Mouse (Mus musculus) CH12.LX (cell line): ENCODE results near the gene Primpol. TPM values are rescaled to one million over a fixed set of nuclear protein-coding genes. Genes with fewer than 3 reads are reported as not detected.
A peak's percentile ranks its signal among the peaks of the same experiment; 100 is the strongest.

ENCODE experiments used
- DNase-seq: peaks from one replicate; pipeline ENCODE4 v3.0.0-alpha.2; 2013; ENCODE audit errors: extremely low read depth
- H3K27ac ChIP-seq: 2 replicates; pipeline ENCODE4 v1.5.1; 2012; ENCODE audit warnings: low read depth, mild to moderate bottlenecking, control low read depth, moderate library complexity; ENCODE audit not compliant: insufficient read depth
- H3K27me3 ChIP-seq: replicated peaks from 2 replicates; pipeline ENCODE3; 2012; ENCODE audit warnings: inconsistent platforms
- H3K36me3 ChIP-seq, 2 experiments: replicated peaks in 1 of 2; 2 replicates each; pipeline versions ENCODE3 to v1.6.1; 2012; ENCODE audit warnings: inconsistent platforms in 1 of 2, low read length in 1 of 2, mild to moderate bottlenecking in 1 of 2, mixed read lengths in 1 of 2, moderate library complexity in 1 of 2; ENCODE audit not compliant: control insufficient read depth in 1 of 2, insufficient read depth in 1 of 2
- H3K4me1 ChIP-seq, 2 experiments: 2 replicates each; pipeline ENCODE4 v1.6.1; 2012; ENCODE audit warnings: inconsistent platforms in 1 of 2, moderate library complexity in 1 of 2; ENCODE audit not compliant: insufficient read depth in 2 of 2, control insufficient read depth in 1 of 2
- H3K4me2 ChIP-seq: 2 replicates; pipeline ENCODE4 v1.6.1; 2012; ENCODE audit warnings: low read depth, mild to moderate bottlenecking, control low read depth; ENCODE audit not compliant: poor library complexity, insufficient read depth, severe bottlenecking
- H3K4me3 ChIP-seq, 3 experiments: fragments of 150-350 bp in 1 of 3; sonication (generic) in 1 of 3; replicated peaks in 1 of 3; 2 replicates each; pipeline versions ENCODE3 to v1.5.1; 2011 to 2012; ENCODE audit warnings: low read depth in 2 of 3, low read length in 2 of 3, mild to moderate bottlenecking in 2 of 3, moderate library complexity in 2 of 3, control low read depth in 1 of 3, improper control_type of control experiment in 1 of 3, inconsistent platforms in 1 of 3, mixed read lengths in 1 of 3; ENCODE audit not compliant: poor library complexity in 1 of 3
- H3K79me2 ChIP-seq: replicated peaks from 2 replicates; pipeline ENCODE4 v1.6.1; 2012; ENCODE audit warnings: mild to moderate bottlenecking, moderate library complexity; ENCODE audit not compliant: control insufficient read depth, poor library complexity, insufficient read depth, severe bottlenecking; ENCODE audit errors: extremely low read depth
- H3K9ac ChIP-seq: 2 replicates; pipeline ENCODE4 v1.6.1; 2012; ENCODE audit warnings: low read depth, mild to moderate bottlenecking, control low read depth, moderate library complexity; ENCODE audit not compliant: insufficient read depth
- H3K9me3 ChIP-seq: replicated peaks from 2 replicates; pipeline ENCODE3; 2012; ENCODE audit warnings: low read length, inconsistent platforms, mixed read lengths
- CTCF ChIP-seq, 2 experiments: IDR thresholded peaks in 1 of 2; conservative IDR thresholded peaks in 1 of 2; 2 replicates each; pipeline ENCODE4 v1.5.1; 2011 to 2012; ENCODE audit warnings: low read depth in 2 of 2, low read length in 2 of 2, improper control_type of control experiment in 1 of 2, inconsistent platforms in 1 of 2, mild to moderate bottlenecking in 1 of 2, moderate library complexity in 1 of 2
- ELF1 ChIP-seq: IDR thresholded peaks from 2 replicates; pipeline ENCODE4 v1.6.1; 2014; ENCODE audit warnings: low read depth, mild to moderate bottlenecking, inconsistent platforms, low read length, improper control_type of control experiment
- EP300 ChIP-seq: IDR thresholded peaks from 2 replicates; pipeline ENCODE4 v1.6.1; 2011; ENCODE audit warnings: low read length, improper control_type of control experiment
- ETS1 ChIP-seq: conservative IDR thresholded peaks from 2 replicates; pipeline ENCODE4 v1.6.1; 2012; ENCODE audit warnings: low read depth, mild to moderate bottlenecking, inconsistent platforms, low read length, improper control_type of control experiment, moderate library complexity
- IRF4 ChIP-seq: IDR thresholded peaks from 2 replicates; pipeline ENCODE4 v1.6.1; 2014; ENCODE audit warnings: low read depth, mild to moderate bottlenecking, inconsistent platforms, low read length, improper control_type of control experiment
- JUN ChIP-seq: IDR thresholded peaks from 2 replicates; pipeline ENCODE4 v1.6.1; 2011; ENCODE audit warnings: low read depth, mild to moderate bottlenecking, low read length, improper control_type of control experiment, moderate library complexity; ENCODE audit not compliant: insufficient read depth
- KAT2A ChIP-seq: IDR thresholded peaks from 2 replicates; pipeline ENCODE4 v1.6.1; 2012; ENCODE audit warnings: low read length, improper control_type of control experiment, inconsistent platforms; ENCODE audit not compliant: insufficient replicate concordance
- MAZ ChIP-seq: IDR thresholded peaks from 2 replicates; pipeline ENCODE4 v1.6.1; 2012; ENCODE audit warnings: low read depth, mild to moderate bottlenecking, inconsistent platforms, low read length, improper control_type of control experiment, moderate library complexity
- MXI1 ChIP-seq: IDR thresholded peaks from 2 replicates; pipeline ENCODE4 v1.6.1; 2011; ENCODE audit warnings: mild to moderate bottlenecking, low read depth, low read length, improper control_type of control experiment
- PAX5 ChIP-seq: IDR thresholded peaks from 2 replicates; pipeline ENCODE4 v1.6.1; 2012; ENCODE audit warnings: low read length, inconsistent platforms, mixed read lengths
- RAD21 ChIP-seq: IDR thresholded peaks from 2 replicates; pipeline ENCODE4 v1.6.1; 2011; ENCODE audit warnings: low read depth, mild to moderate bottlenecking, low read length, improper control_type of control experiment, moderate library complexity
- RCOR1 ChIP-seq: conservative IDR thresholded peaks from 2 replicates; pipeline ENCODE4 v1.6.1; 2012; ENCODE audit warnings: low read depth, mild to moderate bottlenecking, inconsistent platforms, low read length, improper control_type of control experiment
- SMC3 ChIP-seq: IDR thresholded peaks from 2 replicates; pipeline ENCODE4 v1.6.1; 2011; ENCODE audit warnings: low read depth, low read length, improper control_type of control experiment
- USF1 ChIP-seq: IDR thresholded peaks from 2 replicates; pipeline ENCODE4 v1.6.1; 2014; ENCODE audit warnings: low read depth, mild to moderate bottlenecking, inconsistent platforms, low read length, improper control_type of control experiment
- ZC3H11A ChIP-seq: IDR thresholded peaks from 2 replicates; pipeline ENCODE4 v1.6.1; 2012; ENCODE audit warnings: low read depth, mild to moderate bottlenecking, inconsistent platforms, low read length, improper control_type of control experiment
- ZMIZ1 ChIP-seq: IDR thresholded peaks from 2 replicates; pipeline ENCODE4 v1.6.1; 2012; ENCODE audit warnings: low read depth, mild to moderate bottlenecking, inconsistent platforms, low read length, improper control_type of control experiment
- dilution Hi-C: fragments of 300-500 bp; cut with MboI; formaldehyde crosslinking; loops from 2 replicates; pipeline ENCODE4 v1.14.3; 2020; ENCODE audit warnings: low sequenced_read_pairs; ENCODE audit not compliant: extremely low pct_unique_long_range_greater_than_20kb, extremely low pct_ligation_motif_present
- in situ Hi-C: fragments of 300-500 bp; cut with MboI; formaldehyde crosslinking; loops from 3 replicates; pipeline ENCODE4 v1.14.3; 2019; ENCODE audit warnings: low sequenced_read_pairs, low pct_ligation_motif_present, low pct_unique_long_range_greater_than_20kb, mixed read lengths
- polyA plus RNA-seq: library from polyadenylated mRNA; unstranded; fragments of >175 nt; gene quantifications from 2 replicates; pipeline ENCODE4 v1.2.1, GENCODE M21; 2012; ENCODE audit warnings: low read depth; ENCODE audit not compliant: insufficient read length
- total RNA-seq, 2 experiments: library from RNA; depleted of rRNA; stranded (reverse); fragments of 300-350 nt in 1 of 2; fragments of >200 nt in 1 of 2; gene quantifications; 2 replicates each; pipeline ENCODE4 v1.2.3; 2012 to 2014

Primpol gene
- total and polyA plus RNA-seq, 3 experiments: 12.4 to 17.8 (median 15.3) TPM

- DNase-seq: no peak
- Histone ChIP-seq H3K27ac (no peak overlapping the region), H3K79me2 (no peaks in the 10 kb centered on the region), H3K4me3 (no peak overlapping the region), H3K4me2 (no peak overlapping the region), H3K9me3 (no peaks in the 10 kb centered on the region), H3K27me3 (no peaks in the 10 kb centered on the region), H3K36me3 (peaks cover 18 to 60% of the 10 kb centered on the region in 2 experiments), H3K9ac (no peak overlapping the region), H3K4me1 (peaks cover 0 to 20% of the 10 kb centered on the region in 2 experiments; a peak in 2 of 4 replicates)
- dilution Hi-C loops: no loop called here
- TF ChIP-seq JUN (no peak), CTCF (conservative IDR thresholded peaks at IDR 0.05 in 1 of 2, IDR thresholded peaks at IDR 0.05 in 1 of 2; ENCODE audit: low read depth in 2 of 2, low read length in 2 of 2) (peak in 1 of 2 experiments; percentile 44; a peak in 2 of 4 replicates), SMC3 (peak; percentile 28)
- in situ Hi-C loops: loop anchor here (25.0 kb wide), 1 partner anchor 818 kb away; no protein-coding TSS in a partner anchor
Observed at GRCm38 (mm10) chr8:46568942-46569341, 48.1 kb downstream of the Primpol start.

GRCm38 (mm10) chr8:46567946-46568345 lies 49.1 kb downstream of the Primpol start:
- Histone ChIP-seq H3K27ac (no peak overlapping the region), H3K4me1 (peaks cover 0 to 23% of the 10 kb centered on the region in 2 experiments; a peak in 2 of 4 replicates), H3K79me2 (no peaks in the 10 kb centered on the region), H3K36me3 (peaks cover 20 to 60% of the 10 kb centered on the region in 2 experiments), H3K9me3 (no peaks in the 10 kb centered on the region), H3K4me2 (no peak overlapping the region), H3K9ac (no peak overlapping the region), H3K4me3 (no peak overlapping the region), H3K27me3 (no peaks in the 10 kb centered on the region)
- dilution Hi-C loops (no loop called here), in situ Hi-C loops (loop anchor here (25.0 kb wide), 1 partner anchor 819 kb away; no protein-coding TSS in a partner anchor)
- TF ChIP-seq PAX5: no peak
- no peak for TF ChIP-seq MAZ
- no peak for TF ChIP-seq ZMIZ1
- no peak for TF ChIP-seq ELF1
- TF ChIP-seq SMC3: no peak
- no peak for TF ChIP-seq CTCF (conservative IDR thresholded peaks at IDR 0.05 in 1 of 2, IDR thresholded peaks at IDR 0.05 in 1 of 2; ENCODE audit: low read depth in 2 of 2, low read length in 2 of 2)
- no peak for TF ChIP-seq KAT2A
- no peak for TF ChIP-seq MXI1
- TF ChIP-seq USF1: no peak
- TF ChIP-seq ZC3H11A: no peak
- TF ChIP-seq IRF4: no peak
- TF ChIP-seq ETS1: no peak
- TF ChIP-seq JUN: no peak
- no peak for TF ChIP-seq RCOR1
- TF ChIP-seq RAD21: no peak
- no peak for TF ChIP-seq EP300
- DNase-seq: no peak
